Mouse (Mus musculus) mesoderm, embryonic 11.5 days (tissue): ENCODE results near the gene Med23.
A peak's percentile ranks its signal among the peaks of the same experiment; 100 is the strongest.

Experiments used
- DNase-seq: peaks from one replicate; pipeline ENCODE4 v3.0.0-alpha.2; 2012; ENCODE audit warnings: low read depth, low spot score

Med23 gene

GRCm38 (mm10) chr10:24869760-24870290 lies at the start of gene Med23:
Gene Med23, plus strand, starts transcription at chr10:24869986.
- peak; percentile 97 for DNase-seq

DNA sequence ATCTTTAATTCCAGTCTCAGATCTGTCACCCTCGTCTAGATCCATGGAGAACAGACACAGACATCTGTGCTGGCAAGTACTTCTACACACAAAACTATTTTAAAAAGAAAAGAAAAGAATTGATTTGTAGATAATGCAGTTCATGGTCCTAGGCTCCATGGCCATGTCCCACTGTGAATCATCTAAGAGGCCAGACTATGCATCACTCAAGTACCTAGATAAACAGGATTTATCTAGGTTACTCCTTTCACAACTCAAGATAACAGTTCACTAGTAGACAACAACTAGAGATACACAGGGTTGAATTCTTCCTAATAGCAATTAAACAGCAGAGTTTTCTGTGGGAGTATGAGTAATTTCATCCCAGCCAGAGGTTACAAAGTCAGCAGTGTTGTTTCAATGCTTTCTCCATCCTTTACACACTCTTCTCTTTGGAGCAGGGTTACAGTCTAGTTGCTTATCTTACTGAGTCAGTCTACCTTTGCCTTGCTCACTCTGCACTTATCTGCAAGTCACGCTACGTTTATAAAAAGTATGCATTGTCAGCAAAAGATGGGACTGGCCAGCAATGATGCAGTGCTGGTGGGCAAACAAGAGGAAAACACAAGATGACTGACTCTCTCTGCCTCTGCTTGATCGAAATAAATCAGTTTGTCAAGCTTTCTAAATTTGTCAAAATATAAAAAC lies 47.7 kb upstream of the Med23 start:
- DNase-seq = no peak

DNA sequence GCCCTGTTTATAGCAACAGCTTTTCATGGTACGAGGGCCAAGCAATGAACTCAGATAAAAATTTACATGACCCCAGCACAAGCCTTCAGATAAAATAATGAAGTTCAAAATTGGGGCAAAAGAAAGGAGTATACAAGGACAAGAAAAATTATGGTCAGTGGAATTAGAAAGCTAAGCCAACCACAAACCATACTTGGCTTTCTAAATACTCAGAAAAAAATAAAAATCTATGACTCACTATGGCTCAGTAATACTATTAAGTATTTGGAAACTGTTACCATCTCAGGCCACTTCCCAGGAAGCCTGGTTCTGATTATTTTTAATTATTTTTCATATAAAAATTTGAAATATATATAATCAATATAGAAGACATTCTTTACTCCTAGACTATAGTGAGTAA lies 46.9 kb upstream of the Med23 start:
- no peak for DNase-seq

DNA sequence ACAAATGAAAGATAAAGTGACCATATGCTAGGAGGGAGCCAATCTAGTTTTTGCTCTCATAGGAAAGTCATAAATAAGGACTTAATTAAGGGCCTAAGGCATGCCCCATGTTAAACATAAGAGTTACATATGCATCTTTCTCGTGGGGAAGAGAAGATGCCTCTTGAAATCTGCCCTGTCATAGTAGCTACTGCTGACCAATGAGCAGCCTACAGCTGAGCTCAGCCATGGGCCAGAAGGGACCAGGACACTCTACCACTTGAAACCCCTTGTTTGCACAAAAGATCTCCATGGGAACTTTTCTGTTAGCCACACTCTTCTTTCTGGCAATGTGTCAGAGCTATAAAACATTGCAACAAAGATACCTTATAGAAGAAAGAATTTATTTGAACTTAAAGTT lies 46.5 kb upstream of the Med23 start:
- no peak for DNase-seq

DNA sequence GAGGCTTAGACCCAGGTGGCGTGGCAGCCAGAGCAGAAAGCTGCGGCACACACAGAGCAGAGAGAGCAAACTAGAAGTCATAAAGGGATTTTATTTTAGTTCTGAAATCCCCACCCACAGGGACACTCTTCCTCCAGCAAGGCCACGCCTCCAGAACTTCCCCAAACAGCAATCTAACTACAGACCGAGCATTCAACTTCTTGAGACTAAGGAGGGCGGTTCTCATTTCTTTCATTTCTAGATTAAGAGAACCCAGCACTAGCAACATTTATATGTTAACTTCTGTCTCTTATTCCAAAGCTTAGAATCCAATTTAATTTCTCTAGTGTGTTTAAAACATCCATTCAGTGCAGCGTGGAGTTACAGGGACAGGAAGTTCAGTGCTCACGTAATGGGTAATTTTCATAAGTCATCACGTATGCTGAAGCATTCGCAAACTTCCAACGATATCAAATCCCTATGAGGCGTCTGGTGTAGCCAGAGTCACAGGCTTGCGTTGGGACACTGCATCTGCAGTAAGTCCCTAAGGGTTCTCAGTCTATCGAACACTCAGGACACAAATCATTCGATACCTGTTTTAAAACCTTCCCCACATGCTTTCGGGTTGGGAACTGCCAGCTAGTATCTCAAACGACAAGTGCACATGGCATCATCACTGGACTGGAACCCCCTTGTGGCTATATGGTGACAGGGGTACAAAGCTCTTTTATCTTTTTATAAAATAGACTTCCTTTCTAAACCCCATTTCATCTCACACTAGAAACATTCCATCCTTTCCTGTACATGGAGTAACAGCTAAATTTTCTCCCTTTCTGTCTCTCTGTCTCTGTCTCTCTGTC lies 45.9 kb upstream of the Med23 start:
- no peak for DNase-seq

GRCm38 (mm10) chr10:24824621-24825020 lies 45.2 kb upstream of the Med23 start:
- DNase-seq = no peak

DNA sequence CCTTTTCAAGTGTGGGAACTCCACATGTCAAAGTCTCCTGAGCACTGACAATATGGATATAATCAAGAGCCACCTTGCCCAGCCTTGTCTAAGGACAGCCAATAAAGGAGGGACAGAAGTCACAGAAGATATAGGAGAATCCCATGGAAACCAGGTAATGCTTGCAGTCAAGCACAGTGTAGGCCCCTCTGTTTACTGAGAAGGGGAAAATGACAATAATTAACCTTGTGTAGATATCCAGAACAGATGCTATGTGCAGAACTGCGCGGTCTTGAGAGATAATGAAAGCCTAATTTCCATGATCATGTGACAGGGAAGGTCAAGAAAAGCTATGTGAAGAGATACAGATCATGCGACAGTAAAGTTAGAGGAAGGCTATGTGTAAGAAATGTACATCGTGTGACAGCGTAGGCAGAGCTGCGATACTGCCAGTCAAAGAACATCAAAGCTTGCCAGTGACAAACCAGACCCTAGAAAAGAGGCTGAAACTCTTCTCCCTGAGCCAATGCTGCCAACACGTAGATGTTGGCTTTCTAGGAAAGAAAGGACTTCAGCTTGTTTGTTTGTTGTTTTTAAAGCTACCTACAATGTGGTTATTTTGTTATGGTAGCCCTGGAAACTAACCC lies 44.2 kb upstream of the Med23 start:
- DNase-seq = no peak

GRCm38 (mm10) chr10:24826130-24826529 lies 43.7 kb upstream of the Med23 start:
- peak; percentile 17 for DNase-seq

DNA sequence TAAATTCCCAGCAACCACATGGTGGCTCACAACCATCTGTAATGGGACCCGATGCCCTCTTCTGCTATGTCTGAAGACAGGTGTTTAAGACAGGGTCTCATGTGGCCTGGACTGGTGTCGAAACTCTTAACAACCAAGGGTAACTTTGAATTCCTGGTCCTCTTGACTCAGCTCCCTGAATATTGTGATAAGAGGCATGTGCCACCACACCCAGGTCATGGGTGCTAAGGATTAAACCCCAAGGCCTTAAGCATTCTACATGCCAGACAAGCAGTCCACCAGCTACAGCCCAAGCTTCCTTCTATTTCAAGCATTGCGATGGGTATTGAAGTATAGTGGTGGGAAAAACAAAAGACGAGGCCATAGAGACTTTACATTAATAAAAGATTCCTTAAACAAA lies 41.6 kb upstream of the Med23 start:
- no peak for DNase-seq

DNA sequence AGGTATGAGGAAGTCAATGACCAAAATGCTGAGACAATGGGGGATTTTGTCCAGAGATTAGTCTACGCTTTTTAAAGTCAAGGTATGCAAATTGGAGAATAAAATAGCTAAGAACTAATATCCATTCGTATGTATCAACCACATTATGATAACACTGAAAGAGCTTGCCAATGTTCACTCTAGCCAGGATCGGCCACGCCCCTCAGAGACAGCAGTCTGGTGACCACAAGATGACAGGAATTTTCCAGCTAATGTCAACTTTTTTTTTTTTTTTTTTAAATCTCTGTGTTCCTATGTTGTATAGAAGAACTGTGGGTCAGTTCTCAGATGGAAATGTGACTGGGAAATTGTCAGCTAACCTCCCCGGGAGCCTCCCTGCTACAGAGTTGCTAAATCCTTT lies 39.3 kb upstream of the Med23 start:
- no peak for DNase-seq

DNA sequence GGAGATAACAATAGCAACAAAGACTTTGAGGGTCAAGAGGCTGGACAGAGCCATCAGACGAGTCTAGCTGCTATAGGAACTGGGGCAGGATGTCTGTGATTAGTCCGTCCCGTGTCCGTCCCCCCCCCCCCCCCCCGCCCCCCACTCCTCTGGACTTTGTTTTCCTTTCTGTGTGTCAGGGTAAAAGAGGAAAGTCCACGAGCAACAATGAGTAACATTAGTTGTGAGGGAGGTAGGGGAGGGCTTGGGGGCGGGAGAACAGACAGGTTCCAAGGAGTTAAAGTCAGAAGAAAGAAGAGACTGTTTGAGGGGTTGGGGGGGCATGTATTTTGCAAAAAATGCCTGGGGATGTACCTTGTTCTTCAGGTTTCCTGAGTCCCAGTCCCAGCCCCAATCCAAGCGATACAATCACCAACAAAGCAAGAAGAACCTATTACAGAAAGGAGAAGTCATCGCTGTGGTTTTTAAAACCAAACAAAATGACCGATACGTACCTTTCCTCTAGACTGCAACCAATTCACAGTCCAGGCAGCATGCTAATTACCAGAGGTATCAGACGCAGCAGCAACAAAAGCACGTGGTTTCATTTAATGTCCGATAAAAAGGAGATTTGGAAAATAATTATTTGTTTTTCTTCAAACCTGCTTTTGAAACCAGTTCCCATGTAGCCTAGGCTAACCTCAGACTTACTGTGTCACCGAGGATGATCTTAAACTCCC lies 38.2 kb upstream of the Med23 start:
- no peak for DNase-seq

GRCm38 (mm10) chr10:24832306-24832705 lies 37.5 kb upstream of the Med23 start:
- DNase-seq = no peak

DNA sequence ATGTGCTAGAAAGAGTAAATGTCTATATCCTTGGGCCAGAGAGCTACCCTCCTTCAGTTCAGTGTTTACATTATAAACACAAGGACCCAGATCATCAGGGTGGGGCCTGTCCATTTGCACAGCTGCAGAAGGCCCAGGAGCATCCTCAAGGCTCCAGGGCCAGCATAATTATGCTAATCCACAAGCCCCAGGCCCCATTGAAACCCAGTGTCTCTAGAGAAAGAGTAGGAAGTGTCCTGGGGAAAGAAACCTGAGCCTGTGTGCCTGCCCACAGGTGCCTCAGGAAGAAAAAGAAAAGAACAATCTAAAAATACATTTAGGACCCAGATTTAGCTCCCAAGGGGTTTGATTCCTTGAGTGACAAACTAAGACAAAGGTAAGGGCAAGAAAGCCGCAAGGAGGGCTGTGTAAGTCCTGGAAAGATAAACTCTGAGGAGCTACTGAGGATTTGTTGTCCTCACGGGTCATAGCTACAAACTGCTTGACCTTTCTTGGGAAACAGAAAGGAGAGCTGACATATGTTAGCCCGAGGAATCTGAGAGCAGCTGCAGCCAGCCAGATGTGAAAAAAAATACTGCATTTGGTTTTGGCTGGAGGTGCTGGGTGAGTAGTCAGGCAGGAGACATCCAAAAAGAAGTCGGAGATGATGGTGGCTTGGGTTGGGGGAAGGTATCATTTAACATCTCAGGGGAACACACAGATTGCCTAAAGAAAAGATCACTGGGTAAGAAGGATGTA lies 35.0 kb upstream of the Med23 start:
- peak; percentile 21 for DNase-seq

DNA sequence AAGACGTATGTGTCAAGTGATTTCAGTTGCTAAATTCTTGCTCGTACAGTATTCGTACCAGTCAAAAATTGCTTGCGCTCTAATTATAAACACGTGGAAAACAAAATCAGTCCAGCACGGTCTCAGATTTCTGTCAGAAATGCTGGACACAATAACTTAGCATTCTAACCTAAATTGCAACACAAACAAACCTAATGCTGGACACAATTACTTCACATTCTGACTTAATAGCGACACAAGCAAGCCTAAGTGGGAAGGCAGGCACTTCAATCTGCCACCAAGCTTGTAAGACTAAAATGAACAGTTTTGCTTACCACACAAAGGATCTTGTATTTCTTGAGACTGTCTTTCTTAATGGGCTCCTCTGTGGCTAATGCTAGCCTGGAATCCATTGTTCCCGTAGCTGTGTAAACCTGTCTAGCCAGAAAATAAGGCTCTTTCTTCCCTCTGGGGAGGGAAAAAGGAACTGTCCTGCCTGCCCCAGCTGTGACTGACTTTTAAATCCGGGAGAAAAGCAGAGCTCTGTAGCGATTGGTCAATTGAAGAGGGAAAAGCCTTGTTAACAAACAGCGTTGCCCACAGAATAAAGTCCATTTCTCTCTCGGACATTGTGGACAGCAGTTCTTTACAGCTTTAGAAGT lies 34.0 kb upstream of the Med23 start:
- peak; percentile 60 for DNase-seq

DNA sequence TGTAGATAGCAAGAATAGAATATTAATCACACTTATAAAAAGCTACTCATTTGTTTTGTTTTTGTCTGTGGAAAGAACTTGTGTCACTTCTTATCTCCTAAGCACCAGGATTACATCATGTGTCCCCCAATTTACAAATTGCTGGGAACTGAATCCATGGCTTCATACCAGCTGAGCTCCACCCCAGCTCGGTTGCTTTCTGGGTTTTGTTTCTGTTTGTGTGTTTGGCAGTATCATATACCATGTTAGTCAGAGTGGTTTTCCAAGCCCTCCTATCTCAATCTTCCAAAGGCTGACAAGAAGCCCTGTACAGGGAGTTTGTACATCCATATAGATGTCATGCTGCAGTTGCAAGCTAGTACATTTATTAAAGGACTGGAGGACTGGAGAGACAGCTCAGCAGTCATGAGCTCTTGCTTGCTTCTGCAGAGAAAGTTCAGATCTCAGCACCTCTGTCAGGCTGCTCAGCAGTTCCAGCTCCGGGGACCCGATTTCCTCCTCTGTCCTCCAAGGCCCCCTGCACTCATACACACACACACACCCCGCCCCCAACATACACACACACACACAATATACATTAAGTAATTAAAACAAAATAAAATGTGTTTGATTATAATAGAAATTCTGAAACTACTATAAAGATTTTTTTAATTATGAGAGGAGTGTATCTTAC lies 33.3 kb upstream of the Med23 start:
- no peak for DNase-seq

GRCm38 (mm10) chr10:24840795-24841194 lies 29.0 kb upstream of the Med23 start:
- no peak for DNase-seq

DNA sequence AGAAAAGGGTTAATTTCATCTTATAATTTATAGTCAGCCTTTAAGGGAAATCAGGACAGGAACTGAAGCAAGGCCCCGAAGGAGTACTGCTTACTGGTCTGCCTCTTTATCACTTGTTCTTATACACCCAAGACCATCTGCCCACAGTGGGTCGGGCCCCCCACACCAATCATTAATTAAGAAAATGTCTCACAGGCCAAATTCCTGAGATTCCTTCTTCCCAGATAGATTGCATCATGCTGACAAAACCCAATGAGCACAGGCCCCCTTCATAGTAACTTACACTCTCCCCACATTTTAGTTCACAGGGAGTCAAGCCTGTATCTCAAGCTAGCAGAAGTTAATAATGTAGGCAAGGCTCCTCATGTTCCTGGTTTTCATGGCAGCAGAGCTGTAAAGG lies 27.8 kb upstream of the Med23 start:
- DNase-seq = peak; percentile 27

DNA sequence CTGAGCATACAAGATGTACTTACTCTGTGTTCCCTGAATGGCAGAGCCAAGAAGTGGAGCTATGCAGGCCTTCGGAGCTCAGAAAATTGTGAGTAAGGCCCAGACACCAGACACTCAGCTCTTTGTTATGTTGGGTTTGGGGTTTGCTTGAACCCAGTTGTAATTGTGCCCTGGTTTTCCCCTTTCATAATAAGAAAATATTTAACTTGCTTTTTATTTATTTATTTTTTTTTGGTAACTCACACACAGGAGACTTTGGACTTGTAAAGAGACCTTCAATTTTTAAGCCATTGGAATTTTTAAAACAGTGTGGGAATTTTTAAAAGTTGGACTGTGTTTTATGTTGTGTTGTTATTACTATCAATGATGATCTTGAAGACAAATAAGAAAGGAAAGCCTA lies 27.1 kb upstream of the Med23 start, which contains the start of gene Enpp3:
Enpp3 (minus strand) TSS at position 148 of the 400 bp plus-strand sequence.
- no peak for DNase-seq

DNA sequence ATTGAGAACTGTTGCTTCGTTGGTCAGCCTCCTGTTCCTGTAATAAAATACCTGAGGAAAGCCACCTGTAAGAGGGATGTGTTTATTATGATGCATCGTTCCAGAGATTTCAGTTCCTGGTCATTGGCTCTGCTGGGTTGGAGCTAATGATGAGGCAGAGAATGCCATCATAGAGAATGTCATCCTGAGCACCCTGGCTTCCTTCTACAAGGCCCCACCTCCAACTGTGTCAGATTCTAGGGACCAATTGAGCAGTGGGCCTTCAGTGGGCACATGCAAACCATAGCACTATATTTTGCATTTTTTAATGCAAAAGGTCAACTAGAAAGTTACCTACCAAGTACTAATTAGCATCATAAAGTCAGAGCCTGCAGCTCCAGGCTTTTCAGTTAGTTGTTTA lies 6.6 kb upstream of the Med23 start:
- DNase-seq = no peak

GRCm38 (mm10) chr10:24864434-24864833 lies 5.4 kb upstream of the Med23 start:
- DNase-seq = no peak
